Mouse (Mus musculus): Measurements from ENCODE around the gene Gm28374.

- TF ChIP-seq POLR2AphosphoS2 (IDR thresholded peaks at IDR 0.05; ENCODE audit: low read depth, low read length) = no peak
- no peak for TF ChIP-seq ZKSCAN1 (IDR thresholded peaks at IDR 0.05; ENCODE audit: borderline replicate concordance, low read depth, low read length)
- no peak for TF ChIP-seq CTCF (conservative IDR thresholded peaks at IDR 0.05 in 1 of 2, IDR thresholded peaks at IDR 0.05 in 1 of 2; ENCODE audit: low read depth in 2 of 2, low read length in 2 of 2)
- TF ChIP-seq ZNF384 (IDR thresholded peaks at IDR 0.05; ENCODE audit: low read depth, low read length) = no peak
- TF ChIP-seq POLR2A (IDR thresholded peaks at IDR 0.05; ENCODE audit: low read depth, low read length) = no peak
- TF ChIP-seq EP300 (IDR thresholded peaks at IDR 0.05; ENCODE audit: low read length) = no peak
- no peak for TF ChIP-seq TBP (conservative IDR thresholded peaks at IDR 0.05; ENCODE audit: low read depth, low read length)
- no peak for TF ChIP-seq ZMIZ1 (IDR thresholded peaks at IDR 0.05; ENCODE audit: low read depth, low read length)
- TF ChIP-seq USF2 (conservative IDR thresholded peaks at IDR 0.05; ENCODE audit: low read depth, low read length) = no peak
These were observed 39.7 kb upstream of the Gm28374 start for GRCm38 (mm10) chr19:6121761-6122160.

Measured in CH12.LX (cell line).